Mouse (Mus musculus): Measurements from ENCODE around the gene Ip6k2. TPM values are rescaled to one million over a fixed set of nuclear protein-coding genes. Genes with fewer than 3 reads are reported as not detected.

Gene Ip6k2
- polyA plus RNA-seq, 1 experiment from 2014 or later = 48.7 TPM

DNA sequence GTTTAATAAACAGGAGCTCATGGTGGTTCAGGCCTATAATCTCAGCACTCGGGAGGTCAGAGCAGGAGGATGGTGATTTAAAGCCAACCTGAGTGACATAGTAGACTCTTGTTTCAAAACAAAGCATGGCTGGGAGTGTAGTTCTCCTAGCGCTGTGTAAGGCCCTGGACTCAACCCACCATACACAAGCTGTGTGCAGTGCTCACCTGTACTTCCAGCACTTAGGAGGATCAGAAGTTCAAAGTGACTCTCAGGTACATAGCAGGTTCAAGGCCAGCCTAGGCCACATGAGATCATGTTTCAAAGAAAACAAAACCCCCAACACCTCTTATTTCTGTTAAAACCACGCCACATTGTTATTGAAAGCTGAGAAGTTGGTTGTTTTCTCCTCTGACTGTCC is 5.1 kb downstream of the Ip6k2 start:
- H3K4me1 ChIP-seq (ENCODE audit: control insufficient read depth, insufficient read depth, low read length) = peaks cover 35% of the 10 kb centered on the region

DNA sequence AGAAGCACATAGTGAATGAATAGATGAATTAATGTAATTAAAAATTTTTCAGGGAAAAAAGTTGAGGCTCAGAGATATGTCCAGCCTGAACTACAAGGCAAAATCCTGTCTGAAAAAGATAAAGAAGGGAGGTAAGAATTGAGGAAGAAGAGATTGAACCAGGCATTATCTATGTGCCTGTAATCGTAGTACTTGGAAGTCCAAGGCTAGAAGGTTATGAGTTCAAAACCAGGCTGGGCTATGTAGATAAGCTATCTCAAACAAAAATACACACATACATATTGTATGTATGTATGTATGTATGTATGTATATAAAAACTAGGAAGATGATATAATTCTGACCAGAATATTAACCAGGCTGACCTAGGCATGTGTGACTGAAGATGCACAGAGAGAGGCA is 8.7 kb downstream of the Ip6k2 start:
- Histone ChIP-seq H3K27ac (ENCODE audit: low read depth, low read length) (no peak overlapping the region), H3K27me3 (ENCODE audit: control insufficient read depth, insufficient read depth, low read length) (no peaks in the 10 kb centered on the region), H3K9me3 (replicated peaks; ENCODE audit: control insufficient read depth, low read length) (no peaks in the 10 kb centered on the region), H3K9ac (ENCODE audit: low read depth, low read length) (no peak overlapping the region), H3K4me1 (ENCODE audit: control insufficient read depth, insufficient read depth, low read length) (peaks cover 43% of the 10 kb centered on the region), H3K4me2 (no peak overlapping the region), H3K4me3 (ENCODE audit: low read depth, low read length) (no peak overlapping the region), H3K36me3 (ENCODE audit: control insufficient read depth, insufficient read depth, low read length) (peaks cover 3% of the 10 kb centered on the region; the same call in 1 of the 2 replicates)
- ATAC-seq (replicated peaks; ENCODE audit: insufficient number of reproducible peaks, low FRiP score, low TSS enrichment) = no peak
- WGBS (ENCODE audit: insufficient replicate concordance) = 46% methylated on average over 1 of the region's 1 CpGs

More for the DNA sequence above, 5.1 kb downstream of the Ip6k2 start:
- Histone ChIP-seq H3K27me3 (ENCODE audit: control insufficient read depth, insufficient read depth, low read length) (no peaks in the 10 kb centered on the region), H3K9me3 (replicated peaks; ENCODE audit: control insufficient read depth, low read length) (no peaks in the 10 kb centered on the region), H3K36me3 (ENCODE audit: control insufficient read depth, insufficient read depth, low read length) (no peaks in the 10 kb centered on the region), H3K9ac (ENCODE audit: low read depth, low read length) (no peak overlapping the region), H3K27ac (ENCODE audit: low read depth, low read length) (no peak overlapping the region), H3K4me2 (no peak overlapping the region), H3K4me3 (ENCODE audit: low read depth, low read length) (no peak overlapping the region)
- ATAC-seq (replicated peaks; ENCODE audit: insufficient number of reproducible peaks, low FRiP score, low TSS enrichment) = no peak
- WGBS (ENCODE audit: insufficient replicate concordance) = 78% methylated on average over 3 of the region's 3 CpGs

DNA sequence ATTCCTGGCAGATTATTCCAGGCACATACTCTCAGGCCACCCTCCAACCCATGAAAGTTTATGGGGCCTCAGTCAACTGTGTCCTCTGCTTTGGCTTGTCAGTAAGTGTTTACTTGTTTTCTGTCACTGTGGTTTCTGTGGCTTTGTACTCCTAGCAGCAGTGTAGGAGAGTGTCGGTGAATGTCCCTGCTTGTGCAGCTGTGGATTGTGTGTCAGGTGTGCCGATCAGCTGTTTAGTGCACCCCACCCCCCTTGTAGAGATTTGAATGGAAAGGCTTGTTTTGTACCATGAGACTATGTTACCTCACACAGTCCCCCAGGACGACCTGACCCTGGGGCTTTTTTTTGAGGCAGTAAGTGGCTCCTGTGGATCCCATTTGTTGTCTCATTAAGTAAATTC is 9.1 kb downstream of the Ip6k2 start:
- Histone ChIP-seq H3K9ac (ENCODE audit: low read depth, low read length) (no peak overlapping the region), H3K4me3 (ENCODE audit: low read depth, low read length) (no peak overlapping the region), H3K27ac (ENCODE audit: low read depth, low read length) (no peak overlapping the region), H3K4me1 (ENCODE audit: control insufficient read depth, insufficient read depth, low read length) (peaks cover 45% of the 10 kb centered on the region), H3K4me2 (no peak overlapping the region), H3K27me3 (ENCODE audit: control insufficient read depth, insufficient read depth, low read length) (no peaks in the 10 kb centered on the region), H3K9me3 (replicated peaks; ENCODE audit: control insufficient read depth, low read length) (no peaks in the 10 kb centered on the region), H3K36me3 (ENCODE audit: control insufficient read depth, insufficient read depth, low read length) (peaks cover 6% of the 10 kb centered on the region)
- 52% methylated on average over 3 of the region's 3 CpGs for WGBS (ENCODE audit: insufficient replicate concordance)
- ATAC-seq (replicated peaks; ENCODE audit: insufficient number of reproducible peaks, low FRiP score, low TSS enrichment) = no peak

DNA sequence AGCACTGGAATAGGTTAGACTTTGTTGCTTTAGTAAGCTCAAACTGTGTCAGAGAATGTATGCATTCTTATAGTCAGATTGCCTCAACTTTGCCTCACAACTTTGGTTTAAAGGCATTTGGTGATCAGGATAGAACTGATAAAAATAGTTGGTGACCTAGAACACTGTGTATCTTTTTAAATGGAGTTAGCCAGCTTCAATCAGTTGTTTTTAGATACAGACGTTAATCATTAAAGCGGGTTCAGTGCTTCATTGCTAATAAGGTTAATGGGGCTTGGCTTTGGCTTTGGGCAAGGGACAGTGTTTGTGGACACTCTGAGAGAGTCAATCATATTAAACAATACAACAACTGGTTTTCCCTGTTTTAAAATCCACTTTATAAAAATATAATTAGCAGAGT is 11.7 kb downstream of the Ip6k2 start:
- Histone ChIP-seq H3K4me3 (ENCODE audit: low read depth, low read length) (no peak overlapping the region), H3K27me3 (ENCODE audit: control insufficient read depth, insufficient read depth, low read length) (no peaks in the 10 kb centered on the region), H3K9me3 (replicated peaks; ENCODE audit: control insufficient read depth, low read length) (no peaks in the 10 kb centered on the region), H3K36me3 (ENCODE audit: control insufficient read depth, insufficient read depth, low read length) (peaks cover 21% of the 10 kb centered on the region), H3K4me1 (ENCODE audit: control insufficient read depth, insufficient read depth, low read length) (peaks cover 38% of the 10 kb centered on the region), H3K9ac (ENCODE audit: low read depth, low read length) (no peak overlapping the region), H3K27ac (ENCODE audit: low read depth, low read length) (no peak overlapping the region), H3K4me2 (no peak overlapping the region)
- ATAC-seq (replicated peaks; ENCODE audit: insufficient number of reproducible peaks, low FRiP score, low TSS enrichment) = no peak
- 74% methylated on average over 2 of the region's 2 CpGs for WGBS (ENCODE audit: insufficient replicate concordance)

DNA sequence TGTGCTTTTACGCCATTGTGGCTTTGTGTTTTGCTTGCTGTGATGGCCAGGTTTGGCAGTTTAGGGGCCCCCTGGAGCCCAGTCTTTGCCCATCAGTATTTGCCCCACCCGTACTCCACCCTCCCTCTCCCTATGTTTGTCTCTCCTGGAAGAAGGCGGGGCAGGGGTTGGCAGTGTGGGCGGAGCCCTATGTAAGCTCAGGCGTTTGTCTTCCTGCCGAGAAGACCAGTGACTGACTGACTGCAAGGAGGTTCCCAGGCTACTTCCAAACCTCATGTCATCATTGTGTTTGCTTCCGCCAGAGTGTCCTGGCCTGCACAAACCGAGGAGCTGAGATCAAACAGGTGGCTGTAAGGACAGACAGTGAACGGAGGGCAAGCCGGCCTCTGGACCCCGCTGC is 12.2 kb downstream of the Ip6k2 start:
- Histone ChIP-seq H3K36me3 (ENCODE audit: control insufficient read depth, insufficient read depth, low read length) (peaks cover 21% of the 10 kb centered on the region), H3K27me3 (ENCODE audit: control insufficient read depth, insufficient read depth, low read length) (no peaks in the 10 kb centered on the region), H3K4me3 (ENCODE audit: low read depth, low read length) (no peak overlapping the region), H3K4me1 (ENCODE audit: control insufficient read depth, insufficient read depth, low read length) (peaks cover 38% of the 10 kb centered on the region), H3K9ac (ENCODE audit: low read depth, low read length) (no peak overlapping the region), H3K9me3 (replicated peaks; ENCODE audit: control insufficient read depth, low read length) (no peaks in the 10 kb centered on the region), H3K27ac (ENCODE audit: low read depth, low read length) (no peak overlapping the region; the same call in 1 of the 2 replicates), H3K4me2 (peak overlapping the region; percentile 55)
- ATAC-seq (replicated peaks; ENCODE audit: insufficient number of reproducible peaks, low FRiP score, low TSS enrichment) = peak; percentile 91
- 36% methylated on average over 11 of the region's 11 CpGs for WGBS (ENCODE audit: insufficient replicate concordance)

DNA sequence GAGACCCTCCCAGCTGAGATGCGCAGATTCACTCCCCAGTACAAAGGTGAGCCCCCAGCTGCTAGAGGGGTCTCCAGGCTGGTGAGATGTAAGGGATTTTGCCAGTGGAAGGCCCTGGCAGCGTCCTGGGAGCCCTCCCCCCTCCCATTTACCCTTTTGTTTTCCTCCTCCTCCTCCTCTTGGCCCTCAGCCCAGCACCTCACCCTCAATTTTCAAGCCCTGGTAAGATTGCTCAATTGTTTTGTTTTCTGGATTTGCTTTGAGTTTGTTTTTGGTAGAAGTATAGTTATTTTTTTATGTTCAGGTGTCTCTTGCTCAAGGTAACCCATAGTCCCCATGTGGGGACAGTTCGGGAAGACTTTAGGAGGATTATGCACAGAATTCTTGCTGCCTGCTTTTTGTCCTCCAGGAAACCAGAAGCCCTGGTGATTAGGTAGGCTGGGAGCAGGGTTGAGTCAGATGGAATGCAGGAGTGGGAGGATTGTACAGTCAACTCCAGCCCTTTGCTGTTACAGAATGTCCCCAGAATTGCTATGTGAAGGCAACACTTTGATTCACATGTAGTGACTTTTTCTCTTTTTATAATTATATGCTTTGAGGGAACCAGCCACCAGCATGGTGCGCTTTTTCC is 12.9 kb downstream of the Ip6k2 start:
- WGBS (ENCODE audit: insufficient replicate concordance) = 82% methylated on average over 4 of the region's 4 CpGs
- H3K27me3 ChIP-seq (ENCODE audit: control insufficient read depth, insufficient read depth, low read length) = no peaks in the 10 kb centered on the region
- ATAC-seq (replicated peaks; ENCODE audit: insufficient number of reproducible peaks, low FRiP score, low TSS enrichment) = no peak
- no peak overlapping the region for H3K9ac ChIP-seq (ENCODE audit: low read depth, low read length)
- H3K27ac ChIP-seq (ENCODE audit: low read depth, low read length) = peak overlapping the region; percentile 22; the same call in 1 of the 2 replicates
- H3K4me1 ChIP-seq (ENCODE audit: control insufficient read depth, insufficient read depth, low read length) = peaks cover 38% of the 10 kb centered on the region
- peaks cover 21% of the 10 kb centered on the region for H3K36me3 ChIP-seq (ENCODE audit: control insufficient read depth, insufficient read depth, low read length)
- no peaks in the 10 kb centered on the region for H3K9me3 ChIP-seq (replicated peaks; ENCODE audit: control insufficient read depth, low read length)
- H3K4me2 ChIP-seq = peak overlapping the region; percentile 55
- no peak overlapping the region for H3K4me3 ChIP-seq (ENCODE audit: low read depth, low read length)

DNA sequence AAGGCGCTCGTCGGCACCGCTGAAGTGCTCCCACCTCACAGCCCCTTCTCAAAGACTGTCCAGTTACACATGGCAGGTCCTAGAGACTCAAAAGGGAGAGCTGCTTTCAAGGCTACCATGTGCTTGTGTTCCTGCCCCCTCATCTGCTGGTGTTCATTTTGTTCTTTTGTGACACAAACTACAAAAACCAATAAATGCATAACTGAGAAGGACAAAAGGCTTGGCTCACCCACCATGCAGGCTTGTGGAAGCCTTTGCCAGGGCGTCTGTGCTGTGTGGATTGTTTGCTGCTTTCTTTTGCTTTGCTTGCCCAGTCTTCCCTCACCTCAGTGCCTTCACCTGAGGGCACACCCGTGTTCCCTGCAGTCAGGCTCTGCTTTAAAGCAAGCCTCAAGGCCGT is 13.9 kb downstream of the Ip6k2 start:
- Histone ChIP-seq H3K9me3 (replicated peaks; ENCODE audit: control insufficient read depth, low read length) (no peaks in the 10 kb centered on the region), H3K27ac (ENCODE audit: low read depth, low read length) (no peak overlapping the region), H3K4me3 (ENCODE audit: low read depth, low read length) (no peak overlapping the region), H3K4me1 (ENCODE audit: control insufficient read depth, insufficient read depth, low read length) (peaks cover 32% of the 10 kb centered on the region), H3K27me3 (ENCODE audit: control insufficient read depth, insufficient read depth, low read length) (no peaks in the 10 kb centered on the region), H3K36me3 (ENCODE audit: control insufficient read depth, insufficient read depth, low read length) (peaks cover 29% of the 10 kb centered on the region), H3K4me2 (no peak overlapping the region), H3K9ac (ENCODE audit: low read depth, low read length) (no peak overlapping the region)
- no peak for ATAC-seq (replicated peaks; ENCODE audit: insufficient number of reproducible peaks, low FRiP score, low TSS enrichment)
- WGBS (ENCODE audit: insufficient replicate concordance) = 89% methylated on average over 7 of the region's 7 CpGs

DNA sequence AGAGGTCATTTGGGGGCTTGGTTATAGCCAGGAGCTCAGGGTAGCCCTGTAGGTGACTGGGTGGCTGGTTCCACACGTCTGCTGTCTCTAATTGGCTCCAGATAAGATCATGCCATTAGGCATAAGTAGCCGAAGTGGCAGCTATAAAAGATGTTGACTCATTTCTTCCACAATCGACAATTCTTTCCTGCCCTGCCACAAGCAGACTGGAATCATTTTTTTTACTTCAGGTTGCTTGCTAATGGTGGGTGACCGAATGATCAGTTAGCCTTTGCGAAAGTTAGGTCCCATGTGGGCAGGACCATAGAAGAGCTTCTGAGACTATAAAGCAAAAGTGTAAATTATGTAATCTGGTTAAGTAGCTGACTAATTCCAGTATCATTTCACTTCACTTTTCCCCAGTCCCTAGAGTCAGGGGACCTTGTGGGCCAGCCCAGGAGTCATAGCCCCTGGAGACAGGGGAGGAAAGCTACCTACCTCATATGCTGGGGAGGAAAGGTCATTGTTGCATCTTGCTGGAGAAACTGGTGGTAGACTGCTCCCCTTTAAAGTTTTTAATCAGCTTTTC is 15.0 kb downstream of the Ip6k2 start:
- H3K4me3 ChIP-seq (ENCODE audit: low read depth, low read length) = no peak overlapping the region
- H3K9ac ChIP-seq (ENCODE audit: low read depth, low read length) = no peak overlapping the region
- no peak overlapping the region for H3K4me2 ChIP-seq
- no peak overlapping the region for H3K27ac ChIP-seq (ENCODE audit: low read depth, low read length)
- H3K36me3 ChIP-seq (ENCODE audit: control insufficient read depth, insufficient read depth, low read length) = peaks cover 30% of the 10 kb centered on the region
- no peaks in the 10 kb centered on the region for H3K27me3 ChIP-seq (ENCODE audit: control insufficient read depth, insufficient read depth, low read length)
- ATAC-seq (replicated peaks; ENCODE audit: insufficient number of reproducible peaks, low FRiP score, low TSS enrichment) = no peak
- H3K4me1 ChIP-seq (ENCODE audit: control insufficient read depth, insufficient read depth, low read length) = peaks cover 28% of the 10 kb centered on the region
- WGBS (ENCODE audit: insufficient replicate concordance) = 75% methylated on average over 5 of the region's 5 CpGs
- no peaks in the 10 kb centered on the region for H3K9me3 ChIP-seq (replicated peaks; ENCODE audit: control insufficient read depth, low read length)

DNA sequence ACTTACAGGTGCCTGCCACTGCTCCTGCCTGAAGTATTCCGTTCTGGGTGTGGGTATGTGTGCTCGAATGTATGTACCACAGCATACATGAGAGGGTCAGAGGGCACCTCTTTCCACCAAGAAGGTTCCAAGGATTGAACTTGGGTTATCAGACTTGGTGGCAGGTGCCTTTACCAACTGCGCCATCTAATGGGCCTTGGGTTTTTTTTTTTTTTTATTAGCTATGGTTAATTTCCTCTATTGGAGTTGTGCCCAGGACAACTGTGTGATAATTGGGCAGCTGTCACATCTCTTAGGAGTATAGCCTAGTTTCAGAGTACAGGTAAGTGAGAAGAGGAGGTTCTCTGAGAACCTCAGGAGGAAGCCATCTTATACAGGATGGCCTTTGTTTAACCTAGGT is 16.0 kb downstream of the Ip6k2 start:
- no peaks in the 10 kb centered on the region for H3K9me3 ChIP-seq (replicated peaks; ENCODE audit: control insufficient read depth, low read length)
- H3K9ac ChIP-seq (ENCODE audit: low read depth, low read length) = no peak overlapping the region
- no peak overlapping the region for H3K27ac ChIP-seq (ENCODE audit: low read depth, low read length)
- no peaks in the 10 kb centered on the region for H3K27me3 ChIP-seq (ENCODE audit: control insufficient read depth, insufficient read depth, low read length)
- no peak overlapping the region for H3K4me2 ChIP-seq
- peaks cover 35% of the 10 kb centered on the region for H3K36me3 ChIP-seq (ENCODE audit: control insufficient read depth, insufficient read depth, low read length)
- WGBS (ENCODE audit: insufficient replicate concordance) = 93% methylated on average over 3 of the region's 3 CpGs
- peaks cover 25% of the 10 kb centered on the region for H3K4me1 ChIP-seq (ENCODE audit: control insufficient read depth, insufficient read depth, low read length)
- no peak overlapping the region for H3K4me3 ChIP-seq (ENCODE audit: low read depth, low read length)
- no peak for ATAC-seq (replicated peaks; ENCODE audit: insufficient number of reproducible peaks, low FRiP score, low TSS enrichment)

Measured in heart, embryonic 11.5 days (tissue).